Mouse (Mus musculus) bone marrow macrophage, adult 2 months (primary cell): Measurements from ENCODE around the gene Mr1. TPM values are rescaled to one million over a fixed set of nuclear protein-coding genes. Genes with fewer than 3 reads are reported as not detected.

Experiments used
- H3K27ac ChIP-seq: 2 replicates; pipeline ENCODE4 v1.5.1; 2012; ENCODE audit warnings: low read depth, low read length; ENCODE audit not compliant: insufficient read depth
- H3K4me1 ChIP-seq: 2 replicates; pipeline ENCODE4 v1.6.1; 2012; ENCODE audit warnings: low read length; ENCODE audit not compliant: control insufficient read depth, insufficient read depth
- H3K4me3 ChIP-seq: 2 replicates; pipeline ENCODE4 v1.5.1; 2012; ENCODE audit warnings: mild to moderate bottlenecking, low read length, moderate library complexity; ENCODE audit not compliant: insufficient read depth
- CTCF ChIP-seq: IDR thresholded peaks from 2 replicates; pipeline ENCODE4 v1.5.1; 2012; ENCODE audit warnings: low read depth, mild to moderate bottlenecking, low read length, moderate library complexity
- POLR2A ChIP-seq: IDR thresholded peaks from 2 replicates; pipeline ENCODE4 v1.6.1; 2012; ENCODE audit warnings: mild to moderate bottlenecking, low read depth, low read length, borderline replicate concordance
- polyA plus RNA-seq: library from polyadenylated mRNA; stranded (reverse); fragments of >200 nt; gene quantifications from 2 replicates; pipeline ENCODE4 v1.2.4, GENCODE M21; 2012; ENCODE audit not compliant: missing spikeins, insufficient read depth, insufficient read length

Gene Mr1
- polyA plus RNA-seq, 1 experiment, result 9.2 TPM

- no peak for TF ChIP-seq POLR2A
- H3K4me1 ChIP-seq, result peaks cover 66% of the 10 kb centered on the region
- no peak overlapping the region for H3K27ac ChIP-seq
- no peak overlapping the region for H3K4me3 ChIP-seq
These were observed 57.6 kb downstream of the Mr1 start for GRCm38 (mm10) chr1:155088847-155089603.

- no peak overlapping the region for H3K27ac ChIP-seq
- TF ChIP-seq POLR2A, result no peak
- H3K4me1 ChIP-seq, result peaks cover 64% of the 10 kb centered on the region
- H3K4me3 ChIP-seq, result no peak overlapping the region
These were observed 58.6 kb downstream of the Mr1 start for GRCm38 (mm10) chr1:155088046-155088445.

DNA sequence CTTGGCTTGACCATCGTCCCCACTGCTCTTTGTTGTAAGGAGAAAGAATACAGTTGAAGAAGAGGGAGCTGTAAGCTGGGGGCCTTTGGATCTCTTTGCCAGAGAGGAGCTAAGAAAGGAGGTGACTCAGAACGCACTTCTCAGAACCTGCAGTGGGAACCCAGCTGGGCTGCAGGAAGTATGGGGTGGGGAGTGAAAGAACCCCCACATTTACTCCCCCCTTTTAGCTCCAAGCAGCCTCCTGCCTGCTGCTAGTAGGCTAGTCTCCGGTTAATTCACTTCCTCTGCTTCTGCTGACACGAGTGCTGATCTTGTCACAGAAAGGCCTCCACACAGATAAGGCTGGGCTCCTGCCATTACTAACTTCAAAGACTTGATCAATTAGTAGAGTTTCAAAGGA is 59.7 kb downstream of the Mr1 start:
- Histone ChIP-seq H3K4me3 (no peak overlapping the region), H3K4me1 (peaks cover 66% of the 10 kb centered on the region), H3K27ac (no peak overlapping the region)
- TF ChIP-seq CTCF (no peak), POLR2A (no peak)

GRCm38 (mm10) chr1:155086416-155086815 is 60.2 kb downstream of the Mr1 start:
- Histone ChIP-seq H3K27ac (no peak overlapping the region), H3K4me1 (peaks cover 63% of the 10 kb centered on the region), H3K4me3 (no peak overlapping the region)
- TF ChIP-seq CTCF, result no peak
- TF ChIP-seq POLR2A, result no peak

- peaks cover 52% of the 10 kb centered on the region for H3K4me1 ChIP-seq
- H3K27ac ChIP-seq, result no peak overlapping the region
- H3K4me3 ChIP-seq, result no peak overlapping the region
- TF ChIP-seq POLR2A (no peak), CTCF (no peak)
These were observed 61.8 kb downstream of the Mr1 start for GRCm38 (mm10) chr1:155084839-155085238.

- no peak for TF ChIP-seq CTCF
- TF ChIP-seq POLR2A, result no peak
- Histone ChIP-seq H3K4me3 (peak overlapping the region; percentile 65), H3K4me1 (peaks cover 43% of the 10 kb centered on the region), H3K27ac (peak overlapping the region; percentile 50)
These were observed 63.0 kb downstream of the Mr1 start for GRCm38 (mm10) chr1:155083271-155084265.

DNA sequence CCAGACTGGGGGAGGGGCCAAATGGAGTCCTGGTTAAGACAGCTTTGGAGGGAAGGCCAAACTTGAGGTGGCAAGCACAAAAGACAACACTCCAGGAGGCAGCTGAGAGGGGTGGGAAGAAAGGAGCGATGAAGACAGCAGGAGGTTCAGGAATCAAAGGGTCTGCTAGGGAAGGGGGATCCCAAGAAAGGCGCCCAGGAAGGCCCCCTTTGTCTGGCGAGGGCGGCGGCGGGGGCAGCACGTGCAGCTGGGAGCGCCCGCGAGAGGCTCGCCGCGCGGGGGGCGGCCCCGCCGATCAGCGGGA is 63.7 kb downstream of the Mr1 start:
- H3K27ac ChIP-seq, result peak overlapping the region; percentile 50
- TF ChIP-seq POLR2A (no peak), CTCF (no peak)
- H3K4me3 ChIP-seq, result peak overlapping the region; percentile 65
- H3K4me1 ChIP-seq, result peaks cover 43% of the 10 kb centered on the region

DNA sequence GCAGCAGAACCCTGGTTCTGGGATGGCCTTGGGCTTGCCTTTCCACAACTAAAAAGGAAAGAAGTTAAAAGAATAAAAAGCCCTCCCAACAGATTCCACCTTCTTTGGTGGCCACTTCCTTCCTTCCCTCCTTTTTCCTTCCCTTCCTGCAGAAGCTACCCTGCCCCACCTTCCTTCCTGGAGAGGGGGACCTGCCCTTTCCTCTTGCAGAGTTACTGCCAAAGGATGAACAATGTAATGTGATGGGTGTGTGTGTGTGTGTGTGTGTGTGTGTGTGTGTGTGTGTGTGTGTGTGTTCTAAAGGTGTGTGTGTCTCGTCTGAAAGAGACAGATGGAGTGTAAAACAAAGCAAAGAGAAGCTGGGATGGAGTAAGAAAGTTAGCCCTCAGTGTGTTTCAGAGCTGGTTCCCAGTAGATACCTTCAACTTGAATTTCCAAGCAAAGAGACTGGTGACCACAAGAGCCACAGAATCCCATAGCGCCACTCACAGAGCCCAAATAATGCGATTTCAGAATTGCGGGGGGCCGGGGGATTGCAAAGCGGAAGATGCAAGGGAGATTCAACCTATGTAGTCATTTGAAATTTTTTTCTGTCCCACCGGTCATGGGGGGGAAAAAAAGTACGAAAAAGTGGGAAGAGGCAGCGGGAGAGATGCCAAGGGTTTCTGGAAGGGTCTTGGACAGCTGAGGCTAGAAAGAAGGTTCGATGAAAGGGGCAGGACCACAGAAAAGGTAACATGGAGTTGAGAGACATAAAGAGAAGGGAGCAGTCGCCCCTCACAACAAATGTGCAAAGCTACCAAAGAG is 64.3 kb downstream of the Mr1 start:
- TF ChIP-seq POLR2A, result no peak
- TF ChIP-seq CTCF, result no peak
- Histone ChIP-seq H3K4me3 (0 out of 2 replicates have a peak overlapping the region, but pooled peaks have one; percentile 65), H3K27ac (no peak overlapping the region), H3K4me1 (peaks cover 40% of the 10 kb centered on the region)

DNA sequence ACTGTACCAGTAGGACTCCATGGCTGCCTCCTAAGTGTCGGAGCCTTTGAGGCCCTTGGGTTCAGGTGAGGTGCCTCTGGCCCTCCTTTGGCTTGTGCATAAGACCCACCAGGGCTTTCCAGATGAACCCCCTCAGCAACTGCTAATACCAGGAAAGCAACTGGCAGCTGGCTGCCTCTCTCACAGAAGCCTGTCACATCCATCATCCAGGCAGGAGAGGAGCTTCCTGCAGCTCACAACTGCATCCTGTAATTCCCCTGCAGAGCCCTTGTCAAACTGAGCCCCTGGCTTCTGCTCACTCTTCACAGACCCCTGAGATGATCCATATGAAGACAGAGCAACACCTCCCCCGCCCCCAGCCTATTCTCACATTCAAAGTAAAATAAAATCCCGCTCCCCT is 68.9 kb downstream of the Mr1 start:
- no peak for TF ChIP-seq POLR2A
- TF ChIP-seq CTCF, result no peak
- no peak overlapping the region for H3K4me3 ChIP-seq
- H3K4me1 ChIP-seq, result peaks cover 46% of the 10 kb centered on the region
- no peak overlapping the region for H3K27ac ChIP-seq

Other genes starting within 250 kb of the Mr1 start
- 58.7 and 62.5 TPM in 2 replicates for gene Ier5, start 47.2 kb downstream of the Mr1 start, polyA plus RNA-seq
- 36.3 and 48.0 TPM in 2 replicates for gene Stx6, start 11.9 kb upstream of the Mr1 start, polyA plus RNA-seq
- gene BC034090, start 97.6 kb upstream of the Mr1 start, polyA plus RNA-seq, result 0.94 TPM in 1 of 2 replicates, not detected in the other